Comparison of ENCODE assay signal across 8 mouse cellular contexts in the genomic region with DNA sequence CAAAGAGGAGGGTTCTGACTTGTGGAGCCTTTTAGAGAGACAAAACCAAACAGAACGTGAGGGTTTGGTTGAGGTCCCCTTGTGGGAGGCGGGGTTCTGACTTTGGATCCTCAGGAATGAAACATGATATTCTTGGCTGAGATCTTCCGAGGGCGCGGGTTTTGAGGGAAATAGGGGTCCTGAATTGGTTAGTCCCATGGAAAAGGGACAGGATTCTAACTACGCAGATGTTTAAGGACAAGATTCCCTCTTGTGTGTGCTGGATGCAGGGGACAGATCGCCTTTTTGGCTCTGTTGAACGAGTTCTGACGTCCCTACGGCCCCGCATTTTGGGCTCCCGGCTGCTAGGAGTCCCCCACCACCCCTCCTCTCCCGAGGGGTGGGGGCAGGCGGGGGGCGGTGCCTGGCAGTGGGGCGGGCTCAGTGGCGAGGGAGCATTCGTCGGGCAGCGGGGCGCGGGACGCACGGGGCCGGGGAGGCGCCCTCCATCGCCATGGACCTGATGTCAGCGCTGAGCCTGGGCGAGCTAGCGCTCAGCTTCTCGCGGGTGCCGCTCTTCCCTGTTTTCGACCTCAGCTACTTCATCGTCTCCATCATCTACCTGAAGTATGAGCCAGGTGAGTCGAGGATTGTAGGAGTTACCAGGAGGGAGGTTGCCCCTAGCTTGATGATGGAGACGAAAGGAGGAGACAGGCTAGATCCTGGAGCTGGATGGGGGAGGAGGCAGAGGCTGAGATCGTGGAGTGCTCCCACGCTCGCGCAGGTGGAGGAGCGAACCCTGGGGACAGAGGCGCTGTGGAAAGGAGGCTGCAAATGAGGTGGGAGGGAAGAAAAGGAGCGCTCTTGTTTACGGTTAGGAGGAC. TPM values are rescaled to one million over a fixed set of nuclear protein-coding genes. Genes with fewer than 3 reads are reported as not detected.
DNase-seq lines count a peak whose midpoint lies in the region; ATAC-seq and TF ChIP-seq lines count a peak whose summit lies in the region.

A gene (plus strand): TSS at position 445 of the 863 bp plus-strand sequence.

- H3K27ac ChIP-seq in cortical plate, adult 2 months (ENCODE audit: insufficient read depth, low read length): peak within 1 kb of the TSS; percentile 94

- peak; percentile 86 to 93 for DNase-seq in adrenal gland, adult (ENCODE audit: inconsistent age in 2 of 2, low spot score in 1 of 2)
- peak; percentile 88 for DNase-seq in gastrocnemius, postnatal 10 days
- peak; percentile 82 for DNase-seq in induced T-regulatory cell, adult 2 months (ENCODE audit: low read depth)
- DNase-seq in left cerebral cortex, postnatal 14 days (ENCODE audit: low spot score in 2 of 2): peak; percentile 80 to 83
- peak; percentile 70 to 79 for DNase-seq in right cerebral cortex, postnatal 36 days (ENCODE audit: low spot score in 2 of 2)
- DNase-seq in urinary bladder, postnatal 4 days (ENCODE audit: low spot score in 2 of 2): peak; percentile 80 to 84

- H3K4me3 ChIP-seq in cortical plate, adult 2 months (ENCODE audit: insufficient read depth, low read length): peak within 1 kb of the TSS; percentile 97

- peaks cover 6% of the 10 kb centered on the region for H3K4me1 ChIP-seq in cortical plate, adult 2 months (ENCODE audit: control insufficient read depth, insufficient read depth, low read length)

- TF ChIP-seq CTCF in cortical plate, adult 2 months (IDR thresholded peaks at IDR 0.05; ENCODE audit: extremely low read depth, insufficient read depth, low read length): no peak

- peak; percentile 79 for TF ChIP-seq POLR2A in cortical plate, adult 2 months (IDR thresholded peaks at IDR 0.05; ENCODE audit: extremely low read depth, insufficient read depth, low read length)

- intact Hi-C loops in left cerebral cortex, postnatal 14 days (cut with DNase I): no loop called here

- peak; percentile 28 for ATAC-seq in megakaryocyte-erythroid progenitor cell, adult 5-6 weeks (replicated peaks; ENCODE audit: low FRiP score, low TSS enrichment, poor library complexity, severe bottlenecking)

RNA-seq across cellular contexts. Expression of the gene that starts here (rescaled TPM):
- 171 and 175 TPM in 2 replicates for polyA plus RNA-seq in cortical plate, adult 2 months (2012; rRNA removed)
- 100 to 1,000 TPM; 824 to 997 TPM for total RNA-seq in gastrocnemius, postnatal 10 days (2021)
- total RNA-seq in left cerebral cortex, postnatal 14 days (2021): 100 to 1,000 TPM; 136 to 148 TPM
- not detected in 2 replicates for total RNA-seq in megakaryocyte-erythroid progenitor cell, adult 5-6 weeks (2014; fragmentation: Nextera tagmentation)
- not detected in 2 replicates for total RNA-seq in megakaryocyte-erythroid progenitor cell, adult 5-6 weeks (2017)

Comparison
In these comparisons a context has a peak if more than half of its experiments do, and no peak if none do; other contexts are left out.
1. Peak in every context shown above with its lines: DNase-seq, ATAC-seq, H3K4me3 ChIP-seq and H3K27ac ChIP-seq.
2. RNA of the gene that starts here (total RNA-seq): 824 to 997 TPM in gastrocnemius, postnatal 10 days and 136 to 148 TPM in left cerebral cortex, postnatal 14 days; not detected in megakaryocyte-erythroid progenitor cell, adult 5-6 weeks; every median in the first group is over 100 times any median in the second.
3. RNA of the gene that starts here (total RNA-seq): 824 to 997 TPM in gastrocnemius, postnatal 10 days; 136 to 148 TPM in left cerebral cortex, postnatal 14 days; every median in the first group is over 4 times any median in the second.
4. Peak in ATAC-seq in megakaryocyte-erythroid progenitor cell, adult 5-6 weeks; RNA of the gene not detected or under 1 TPM.